ENCODE assay signal across 17 mouse cellular contexts in the genomic region with DNA sequence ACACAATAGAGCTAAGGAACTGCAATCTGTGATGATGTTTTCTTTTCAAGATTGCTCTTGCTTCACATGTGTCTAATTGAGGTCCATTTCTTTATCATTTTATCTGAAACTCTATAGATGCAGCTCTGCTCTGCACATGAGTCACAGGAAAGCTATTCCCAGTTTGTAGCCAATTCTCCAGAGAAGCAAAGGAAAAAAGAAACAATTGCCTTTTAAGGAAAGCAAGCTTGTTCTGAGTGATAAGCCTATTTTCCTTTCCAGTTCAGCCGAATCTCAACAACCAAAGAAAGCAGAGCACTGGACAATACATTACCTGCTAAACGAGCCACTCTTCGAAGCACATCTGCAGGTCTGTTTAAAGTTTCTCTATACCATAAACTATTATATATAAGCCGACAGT. TPM values are rescaled to one million over a fixed set of nuclear protein-coding genes. Genes with fewer than 3 reads are reported as not detected.
DNase-seq lines count a peak whose midpoint lies in the region; ATAC-seq and TF ChIP-seq lines count a peak whose summit lies in the region.
"Had no signal": no experiment of that assay in that cellular context is flagged by ENCODE, and none has a peak within 500 bp of the region (broad histone marks: within the 10 kb centered on the region; RNA-seq: fewer than 3 reads in every experiment).

No protein-coding gene starts in this region.

- no peak overlapping the region for H3K4me2 ChIP-seq in limb, embryonic 13.5 days (replicated peaks)
- H3K4me2 ChIP-seq in heart, embryonic 12.5 days, result 0 out of 2 replicates have a peak overlapping the region, but pooled peaks have one; percentile 3
- H3K4me2 ChIP-seq: limb, embryonic 15.5 days; neural tube, embryonic 13.5 days had no signal

- WGBS in limb, embryonic 13.5 days, result 31% methylated on average over 4 of the region's 4 CpGs
- 74% methylated on average over 4 of the region's 4 CpGs for WGBS in limb, embryonic 10.5 days
- WGBS in heart, embryonic 12.5 days, result 31% methylated on average over 4 of the region's 4 CpGs
- WGBS in small intestine, adult 2 months, result 25% methylated on average over 4 of the region's 4 CpGs

- 0 out of 2 replicates have a peak, but pooled peaks cover 10% of the 10 kb centered on the region for H3K4me1 ChIP-seq in limb, embryonic 13.5 days
- no peaks in the 10 kb centered on the region for H3K4me1 ChIP-seq in limb, embryonic 10.5 days
- peaks cover 9% of the 10 kb centered on the region; the same call in 1 of the 2 replicates for H3K4me1 ChIP-seq in heart, embryonic 12.5 days (replicated peaks)
- H3K4me1 ChIP-seq in small intestine, adult 2 months (ENCODE audit: control insufficient read depth, insufficient read depth, insufficient read length, low read length), result peaks cover 2% of the 10 kb centered on the region; the same call in 1 of the 2 replicates
- H3K4me1 ChIP-seq: midbrain, embryonic 10.5 days; neural tube, embryonic 13.5 days had no signal

- no peaks in the 10 kb centered on the region for H3K9me3 ChIP-seq in limb, embryonic 13.5 days
- H3K9me3 ChIP-seq in limb, embryonic 10.5 days (replicated peaks), result no peaks in the 10 kb centered on the region
- H3K9me3 ChIP-seq in heart, embryonic 12.5 days (replicated peaks), result no peaks in the 10 kb centered on the region
- H3K9me3 ChIP-seq: limb, embryonic 15.5 days; midbrain, embryonic 10.5 days; neural tube, embryonic 13.5 days had no signal

- no peaks in the 10 kb centered on the region for H3K27me3 ChIP-seq in limb, embryonic 13.5 days
- no peaks in the 10 kb centered on the region for H3K27me3 ChIP-seq in limb, embryonic 10.5 days (ENCODE audit: low read depth, poor library complexity, severe bottlenecking)
- H3K27me3 ChIP-seq in heart, embryonic 12.5 days (replicated peaks), result no peaks in the 10 kb centered on the region
- no peaks in the 10 kb centered on the region; the same call in 1 of the 2 replicates for H3K27me3 ChIP-seq in small intestine, adult 2 months (ENCODE audit: control insufficient read depth, insufficient read depth, low read length)
- H3K27me3 ChIP-seq: limb, embryonic 15.5 days; neural tube, embryonic 13.5 days had no signal

- TF ChIP-seq CTCF in small intestine, adult 2 months (IDR thresholded peaks at IDR 0.05; ENCODE audit: extremely low read depth, insufficient read length, insufficient replicate concordance, low read depth, low read length), result no peak

- no peak overlapping the region for H3K9ac ChIP-seq in limb, embryonic 13.5 days
- no peak overlapping the region for H3K9ac ChIP-seq in heart, embryonic 12.5 days
- H3K9ac ChIP-seq: limb, embryonic 15.5 days; neural tube, embryonic 13.5 days had no signal

- no peak overlapping the region for H3K4me3 ChIP-seq in limb, embryonic 13.5 days
- H3K4me3 ChIP-seq in limb, embryonic 10.5 days, result no peak overlapping the region
- H3K4me3 ChIP-seq in heart, embryonic 12.5 days, result no peak overlapping the region
- H3K4me3 ChIP-seq in small intestine, adult 2 months (ENCODE audit: low read depth, low read length), result no peak overlapping the region
- H3K4me3 ChIP-seq: erythroblast, embryonic 14.5 days; limb, embryonic 15.5 days; midbrain, embryonic 10.5 days; neural tube, embryonic 13.5 days had no signal

- H3K36me3 ChIP-seq in limb, embryonic 13.5 days, result no peaks in the 10 kb centered on the region
- H3K36me3 ChIP-seq in limb, embryonic 10.5 days, result no peaks in the 10 kb centered on the region
- H3K36me3 ChIP-seq in heart, embryonic 12.5 days, result no peaks in the 10 kb centered on the region
- no peaks in the 10 kb centered on the region for H3K36me3 ChIP-seq in small intestine, adult 2 months (ENCODE audit: control insufficient read depth, insufficient read depth, low read length)
- H3K36me3 ChIP-seq: limb, embryonic 15.5 days; midbrain, embryonic 10.5 days; neural tube, embryonic 13.5 days had no signal

- no peak for TF ChIP-seq POLR2A in small intestine, adult 2 months (IDR thresholded peaks at IDR 0.05; ENCODE audit: low read depth, low read length)

- 0 out of 2 replicates have a peak overlapping the region, but pooled peaks have one; percentile 61 for H3K27ac ChIP-seq in limb, embryonic 13.5 days
- H3K27ac ChIP-seq in limb, embryonic 10.5 days, result no peak overlapping the region
- H3K27ac ChIP-seq in heart, embryonic 12.5 days (ENCODE audit: poor library complexity, severe bottlenecking), result peak overlapping the region; percentile 34
- peak overlapping the region; percentile 61; the same call in 1 of the 2 replicates for H3K27ac ChIP-seq in small intestine, adult 2 months (ENCODE audit: insufficient read depth, low read depth, low read length)
- H3K27ac ChIP-seq: limb, embryonic 15.5 days; midbrain, embryonic 10.5 days; neural tube, embryonic 13.5 days had no signal

- DNase-seq in limb, embryonic 10.5 days (ENCODE audit: low spot score), result no peak
- DNase-seq in brain, adult 2 months (ENCODE audit: low read depth, low spot score), result peak; percentile 20
- DNase-seq in layer of hippocampus, adult 11-12 months (ENCODE audit: low spot score), result no peak
- DNase-seq in cerebellum, postnatal 14 days, result no peak
- no peak for DNase-seq in retina, postnatal 1 day
- DNase-seq: adrenal gland, adult 2 months; cerebellum, adult 11-12 months; gastrocnemius, postnatal 25 days; kidney, adult 9 months; thymus, postnatal 36 days had no signal

- ATAC-seq in limb, embryonic 13.5 days (ENCODE audit: low FRiP score, low read depth), result no peak
- 0 out of 2 replicates have a peak, but pooled peaks have one; percentile 59 for ATAC-seq in heart, embryonic 12.5 days (ENCODE audit: insufficient number of reproducible peaks, low FRiP score)

RNA-seq across cellular contexts. Expression of gene Synpo2, which starts 31.3 kb away (rescaled TPM):
- 7.3 and 8.8 TPM in 2 replicates for polyA plus RNA-seq in limb, embryonic 13.5 days (2015; fragmentation: Nextera tagmentation; extraction: Ambion mirVana)
- 0.87 and 2.7 TPM in 2 replicates for polyA plus RNA-seq in limb, embryonic 10.5 days (2016; fragmentation: Nextera tagmentation; extraction: Ambion mirVana)
- polyA plus RNA-seq in heart, embryonic 12.5 days (2016; fragmentation: Nextera tagmentation; extraction: Ambion mirVana), result 23.7 and 26.8 TPM in 2 replicates
- polyA plus RNA-seq in small intestine, adult 2 months (2012; rRNA removed), result 7.6 and 7.9 TPM in 2 replicates
- polyA plus RNA-seq: erythroblast, embryonic 14.5 days had no signal
